12 mouse cellular contexts compared by ENCODE assay signal in the genomic region with DNA sequence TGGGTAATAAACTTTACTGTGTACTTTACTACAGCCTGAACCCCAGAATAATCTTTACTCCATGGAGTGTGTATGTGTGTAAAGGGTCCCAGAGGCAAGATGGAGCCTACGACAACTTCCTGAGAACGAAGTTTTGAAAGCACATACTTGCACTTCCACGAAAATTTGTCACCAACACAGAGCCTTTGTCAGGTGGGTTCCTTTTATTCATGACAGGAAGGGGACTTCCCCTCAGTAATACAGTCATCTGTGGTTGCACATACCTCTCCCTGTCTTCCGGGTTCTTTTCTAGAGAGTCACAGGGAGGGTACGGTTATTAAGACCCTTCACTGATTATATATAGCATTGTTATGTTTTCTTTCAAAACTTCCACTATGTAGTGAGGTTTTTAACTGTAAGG.
DNase-seq lines count a peak whose midpoint lies in the region; ATAC-seq lines count a peak whose summit lies in the region.
"Had no signal": no experiment of that assay in that cellular context is flagged by ENCODE, and none has a peak within 500 bp of the region (broad histone marks: within the 10 kb centered on the region; RNA-seq: fewer than 3 reads in every experiment).

No protein-coding gene starts in this region.

- no peaks in the 10 kb centered on the region for H3K9me3 ChIP-seq in kidney, embryonic 16.5 days (ENCODE audit: low read length)

- no peak for DNase-seq in kidney, adult 8-10 months
- DNase-seq in CD4-positive helper T cell, adult 2 months (ENCODE audit: low read depth, low spot score) = peak; percentile 82
- DNase-seq in ovary, postnatal 10 days (ENCODE audit: low spot score) = no peak
- no peak for DNase-seq in cerebellum, postnatal 10 days
- no peak for DNase-seq in left cerebral cortex, postnatal 4 days
- DNase-seq: cerebellum, adult 9-10 months; heart, postnatal 14 days had no signal

- intact Hi-C loops in left cerebral cortex, postnatal 4 days (cut with DNase I) = no loop called here

- H3K36me3 ChIP-seq in kidney, embryonic 16.5 days (ENCODE audit: insufficient read depth, low read length) = no peaks in the 10 kb centered on the region

- no peaks in the 10 kb centered on the region for H3K4me1 ChIP-seq in kidney, embryonic 16.5 days (ENCODE audit: insufficient read depth, low read length)

- no peak overlapping the region for H3K4me3 ChIP-seq in kidney, embryonic 16.5 days (ENCODE audit: low read length)

- H3K9ac ChIP-seq in kidney, embryonic 16.5 days (replicated peaks; ENCODE audit: low read length) = no peak overlapping the region

- H3K4me2 ChIP-seq in kidney, embryonic 16.5 days (replicated peaks; ENCODE audit: low read depth, low read length) = no peak overlapping the region

- peak overlapping the region; percentile 51 for H3K27ac ChIP-seq in kidney, embryonic 16.5 days (ENCODE audit: low read length)
- H3K27ac ChIP-seq: kidney, postnatal 0 days; macrophage had no signal

- H3K27me3 ChIP-seq in kidney, embryonic 16.5 days (ENCODE audit: insufficient read depth, low read length) = no peaks in the 10 kb centered on the region

- ATAC-seq in kidney, embryonic 16.5 days (ENCODE audit: low FRiP score, low TSS enrichment) = no peak
- peak; percentile 47; the same call in 1 of the 2 replicates for ATAC-seq in common myeloid progenitor, adult 5-6 weeks (replicated peaks; ENCODE audit: low read depth, poor library complexity, severe bottlenecking)
- peak; percentile 59 for ATAC-seq in megakaryocyte progenitor cell, adult 5-6 weeks (replicated peaks; ENCODE audit: poor library complexity)

- 66% methylated on average over 5 of the region's 5 CpGs for WGBS in kidney, embryonic 16.5 days
